Mouse (Mus musculus) gastrocnemius, adult 2 months (tissue): ENCODE measurements around the gene Serpine2. TPM values are rescaled to one million over a fixed set of nuclear protein-coding genes. Genes with fewer than 3 reads are reported as not detected.

Experiments
- DNase-seq: peaks from one replicate; pipeline ENCODE4 v3.0.0; 2022
- H3K27ac ChIP-seq: fragments of 200-600 bp; 2 replicates; pipeline ENCODE4 v1.8.1; 2022; ENCODE audit warnings: mild to moderate bottlenecking
- H3K4me3 ChIP-seq: fragments of 200-600 bp; 2 replicates; pipeline ENCODE4 v1.8.1; 2022; ENCODE audit warnings: mild to moderate bottlenecking, moderate library complexity
- CTCF ChIP-seq: fragments of 200-600 bp; IDR thresholded peaks from 2 replicates; pipeline ENCODE4 v1.8.1; 2022; ENCODE audit warnings: antibody characterized with exemption, mild to moderate bottlenecking, moderate library complexity
- intact Hi-C: fragments of 180-260 bp; cut with DNase I; formaldehyde crosslinking; loops from one replicate; pipeline ENCODE4 v1.15.1; 2025
- total RNA-seq, 2 experiments: library from RNA; stranded (reverse); gene quantifications; 2 replicates each; pipeline ENCODE4 v1.2.3; 2021

Gene Serpine2
- total RNA-seq, 2 experiments from 2014 or later: 72.3 to 125 TPM

DNA sequence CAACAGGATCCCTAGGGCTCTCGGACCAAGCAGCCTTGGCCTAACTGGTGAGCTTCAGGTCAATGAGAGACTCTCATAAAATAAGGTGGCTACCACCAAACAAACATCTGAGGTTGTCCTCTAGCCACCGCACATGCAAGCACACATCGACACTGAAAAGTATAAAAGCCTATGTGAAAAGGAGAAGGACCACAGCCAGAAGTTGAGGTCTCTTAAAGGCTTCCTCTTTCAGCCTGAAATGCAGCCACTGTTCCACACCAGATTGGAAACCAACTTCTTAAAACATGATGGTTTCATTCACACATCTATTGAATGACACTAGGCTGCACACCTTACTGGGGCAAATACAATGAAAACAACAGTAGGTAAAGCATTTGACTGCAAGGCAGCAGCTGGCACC is 7.5 kb downstream of the Serpine2 start:
- no peak for DNase-seq
- Histone ChIP-seq H3K4me3 (no peak overlapping the region), H3K27ac (peak overlapping the region; percentile 94)
- no peak for TF ChIP-seq CTCF
- intact Hi-C loops: no loop called here

DNA sequence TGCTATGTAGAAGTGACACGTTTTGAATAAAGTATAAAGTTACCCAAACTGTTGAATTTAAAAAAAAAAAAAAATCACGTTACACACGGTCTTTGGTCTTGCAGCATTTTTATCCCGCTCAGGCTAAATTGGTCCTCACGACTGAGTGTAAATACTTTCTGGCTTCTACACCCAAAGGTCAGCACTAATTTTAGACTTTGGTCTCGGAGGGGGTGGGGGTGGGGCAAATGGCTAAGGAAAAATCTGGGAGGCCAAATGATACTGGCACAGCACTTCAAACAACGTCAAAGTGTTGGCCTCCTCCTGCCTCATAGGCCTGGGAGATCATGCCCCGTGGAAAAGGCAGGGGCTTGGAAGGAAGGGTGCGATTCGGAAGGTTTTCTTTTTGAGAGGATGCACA is 10.6 kb downstream of the Serpine2 start:
- intact Hi-C loops: no loop called here
- Histone ChIP-seq H3K27ac (peak overlapping the region; percentile 94), H3K4me3 (peak overlapping the region; percentile 52)
- peak; percentile 51 for DNase-seq
- no peak for TF ChIP-seq CTCF

DNA sequence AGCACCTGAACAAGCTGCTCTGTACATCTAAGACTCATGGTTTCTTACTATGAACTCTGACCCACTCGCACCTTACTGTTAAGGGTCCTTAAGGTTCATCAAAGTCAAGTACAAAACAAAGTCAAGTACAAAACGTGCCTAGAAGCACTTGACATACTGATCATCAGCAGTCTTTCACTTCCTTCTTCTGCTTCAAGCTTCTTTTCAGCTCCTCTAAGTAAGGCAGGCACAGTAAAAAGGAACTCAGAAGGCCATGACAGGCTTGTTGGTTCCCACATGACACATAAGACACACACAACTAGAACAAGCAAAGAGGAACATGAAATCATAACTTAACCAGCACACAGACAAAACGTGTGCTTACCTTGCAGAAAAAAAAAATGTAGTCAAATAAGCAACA is 12.3 kb downstream of the Serpine2 start:
- H3K27ac ChIP-seq: peak overlapping the region; percentile 94
- intact Hi-C loops: loop anchor here (2.0 kb wide), 1 partner anchor 24 kb away; no protein-coding TSS in a partner anchor
- H3K4me3 ChIP-seq: no peak overlapping the region
- DNase-seq: no peak
- TF ChIP-seq CTCF: no peak

DNA sequence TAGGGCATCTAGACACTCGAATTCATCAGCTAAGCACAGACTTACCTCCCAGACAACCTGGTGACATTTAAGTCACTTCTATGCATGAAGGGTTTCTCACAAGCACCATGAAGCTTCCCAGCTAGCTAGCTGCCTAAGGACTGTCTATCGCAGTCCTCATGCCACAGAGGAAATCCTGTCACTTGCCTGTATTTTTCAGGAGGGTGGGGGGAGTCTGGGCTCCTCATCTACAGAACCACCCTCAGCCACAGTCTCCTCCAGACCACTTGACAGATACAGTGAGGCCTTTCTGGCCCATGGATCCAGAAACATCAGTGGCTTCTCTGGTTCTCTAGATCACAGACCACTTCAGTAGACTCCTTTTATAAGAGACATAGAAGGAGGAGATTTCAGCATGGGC is 14.1 kb downstream of the Serpine2 start:
- intact Hi-C loops: no loop called here
- TF ChIP-seq CTCF: no peak
- Histone ChIP-seq H3K27ac (peak overlapping the region; percentile 24; the same call in 1 of the 2 replicates), H3K4me3 (no peak overlapping the region)
- DNase-seq: no peak

DNA sequence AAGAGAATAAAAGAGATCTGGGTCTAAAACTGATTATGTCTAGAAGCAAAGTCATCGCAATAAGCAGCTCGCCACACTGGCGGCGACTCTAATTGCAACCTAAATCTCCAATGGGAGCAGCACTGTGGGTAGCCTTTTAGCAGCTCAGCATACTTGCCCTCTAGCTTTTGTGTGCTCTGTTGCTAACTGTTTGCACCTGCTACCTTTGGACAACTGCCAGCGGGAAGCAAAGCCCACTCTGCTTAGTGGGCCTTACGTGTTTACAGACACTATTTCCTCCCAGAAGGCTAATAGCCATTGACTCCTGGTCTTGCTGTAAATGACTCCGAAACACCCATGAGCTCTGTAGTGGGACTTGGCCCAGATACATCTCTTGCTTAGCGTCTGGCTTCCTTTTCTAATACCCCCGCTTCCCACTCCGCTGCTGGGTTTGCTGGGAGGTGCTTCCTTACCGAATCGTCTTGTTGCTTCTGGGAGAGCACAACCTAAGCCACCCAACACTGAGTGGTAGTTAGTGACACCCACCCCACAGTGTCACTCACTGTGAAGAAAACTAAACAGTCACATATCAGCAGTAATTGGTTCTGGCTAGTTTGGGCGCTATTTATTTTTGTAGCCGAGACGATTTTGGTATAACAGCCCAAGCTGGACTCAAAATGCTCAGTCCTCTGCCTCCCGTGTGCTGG is 28.1 kb downstream of the Serpine2 start:
- H3K4me3 ChIP-seq: no peak overlapping the region
- DNase-seq: peak; percentile 40
- intact Hi-C loops: no loop called here
- H3K27ac ChIP-seq: peak overlapping the region; percentile 46
- no peak for TF ChIP-seq CTCF

DNA sequence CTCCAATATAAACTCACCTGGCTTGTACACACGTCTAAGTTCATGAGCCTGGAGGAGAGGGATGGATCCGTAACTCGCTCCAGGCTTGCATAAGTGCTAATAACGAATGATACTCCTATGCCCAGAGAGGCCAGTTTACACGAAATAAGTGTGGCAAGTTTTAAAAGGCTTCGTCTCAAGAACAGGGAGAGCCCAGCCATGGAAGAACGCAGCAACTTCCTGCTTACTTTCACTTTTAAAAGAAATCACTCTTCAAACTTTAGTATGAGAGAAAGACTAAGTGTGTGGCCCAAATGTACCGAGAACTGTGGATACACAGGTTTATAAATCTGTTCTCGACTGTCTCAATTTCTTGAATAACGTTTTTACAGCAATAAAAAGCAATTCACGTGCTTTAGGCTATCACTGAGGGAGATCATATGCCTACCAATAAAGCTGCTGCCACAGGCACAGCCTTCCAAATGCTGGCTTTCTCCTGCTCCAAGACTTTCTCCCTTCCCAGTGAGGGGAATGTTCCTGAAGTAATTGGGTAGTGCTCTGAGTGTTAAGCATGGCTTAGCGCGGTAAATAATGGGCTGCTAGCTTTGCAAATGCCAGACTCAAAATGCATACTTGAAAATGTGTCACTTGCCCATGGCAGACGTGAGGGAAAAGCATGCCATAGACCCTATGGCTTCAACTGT is 36.9 kb downstream of the Serpine2 start:
- Histone ChIP-seq H3K4me3 (peak overlapping the region; percentile 71), H3K27ac (peak overlapping the region; percentile 87)
- intact Hi-C loops: loop anchor here (2.0 kb wide), 2 partner anchors 25 to 35 kb away; no protein-coding TSS in a partner anchor
- TF ChIP-seq CTCF: no peak
- DNase-seq: no peak

DNA sequence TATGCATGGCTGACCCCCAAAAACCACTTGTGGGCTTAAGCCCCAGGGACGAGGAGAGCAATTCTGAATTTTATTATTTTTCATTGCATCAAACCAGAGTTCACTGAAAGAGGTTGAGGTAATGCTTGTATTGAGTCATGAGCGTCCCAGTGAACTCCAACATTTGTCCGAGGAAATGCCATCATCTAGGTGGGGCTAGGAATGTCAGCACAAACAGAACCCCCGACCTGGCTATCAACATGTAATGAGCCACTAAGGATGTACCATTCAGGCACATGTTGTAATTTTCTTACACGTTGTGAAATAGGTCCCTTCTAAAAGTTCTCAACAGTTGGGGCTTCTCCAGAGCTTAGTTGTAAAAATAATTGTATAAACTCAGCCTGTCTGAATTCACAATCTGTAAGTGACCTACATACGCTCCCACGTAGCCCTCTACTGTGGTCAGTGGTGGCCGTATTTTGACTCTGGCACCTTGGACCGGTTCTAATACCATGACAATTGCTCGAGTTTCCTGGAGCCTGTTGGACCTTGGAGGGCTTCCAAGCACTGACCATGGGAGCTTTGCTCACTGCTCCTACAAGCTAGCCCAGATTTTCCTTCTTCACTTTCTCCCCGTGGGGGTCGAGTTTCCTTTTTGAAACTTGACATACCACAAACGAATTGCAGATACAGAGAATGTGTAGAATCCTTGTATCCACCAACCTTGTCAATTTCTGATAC is 38.0 kb downstream of the Serpine2 start:
- intact Hi-C loops: loop anchor here (2.0 kb wide), 1 partner anchor 36 kb away; no protein-coding TSS in a partner anchor
- no peak for TF ChIP-seq CTCF
- peak overlapping the region; percentile 87 for H3K27ac ChIP-seq
- peak; percentile 87 for DNase-seq
- peak overlapping the region; percentile 71 for H3K4me3 ChIP-seq

DNA sequence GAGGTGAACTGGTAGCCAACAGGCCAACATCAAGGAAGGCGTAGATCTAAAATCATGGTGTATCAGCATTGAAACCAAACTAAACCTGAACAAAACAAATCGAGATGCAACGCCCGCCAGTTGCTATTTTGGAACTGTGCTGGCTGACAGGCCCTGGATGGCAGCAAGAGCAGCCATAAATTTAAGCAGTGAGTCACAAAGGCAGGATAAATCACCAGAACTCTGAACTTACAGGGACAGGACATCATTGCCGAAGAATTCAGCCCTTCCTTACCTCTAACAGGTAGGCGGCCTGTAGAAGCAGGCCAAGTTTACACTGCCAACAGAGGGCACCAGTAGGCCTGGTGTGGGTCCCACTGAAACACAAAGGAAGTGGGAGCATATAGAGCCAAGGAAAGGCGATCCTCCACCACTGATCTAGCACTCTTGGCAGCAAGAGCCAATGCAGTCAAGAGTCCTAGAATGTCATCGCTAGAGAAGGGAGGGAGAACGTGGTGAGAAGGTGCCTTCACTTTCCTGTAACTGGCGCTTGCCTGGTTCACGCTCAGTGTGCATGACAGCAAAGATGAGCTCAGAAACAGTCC is 41.6 kb downstream of the Serpine2 start:
- peak; percentile 63 for DNase-seq
- peak overlapping the region; percentile 89 for H3K27ac ChIP-seq
- peak overlapping the region; percentile 37 for H3K4me3 ChIP-seq
- peak; percentile 58 for TF ChIP-seq CTCF
- intact Hi-C loops: no loop called here

DNA sequence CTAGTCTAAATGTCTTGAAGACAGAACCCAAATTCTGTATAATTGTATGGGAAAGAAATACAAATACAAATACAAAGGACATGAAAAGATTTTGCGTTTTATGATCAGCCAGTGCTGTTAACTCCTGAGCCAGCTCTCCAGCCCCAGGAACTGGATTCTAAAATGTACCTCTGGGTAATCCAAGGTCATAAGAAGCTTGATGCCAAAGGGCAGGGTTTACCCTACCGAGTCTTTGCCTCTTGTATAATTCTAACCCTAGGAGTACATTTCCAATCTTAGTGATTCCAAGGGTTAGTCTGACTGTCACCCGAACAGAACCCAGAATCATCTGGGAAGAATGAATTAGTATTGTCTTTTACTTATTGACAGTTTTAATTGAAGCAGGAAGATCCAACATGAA is 45.5 kb downstream of the Serpine2 start:
- DNase-seq: no peak
- Histone ChIP-seq H3K4me3 (no peak overlapping the region), H3K27ac (no peak overlapping the region)
- intact Hi-C loops: no loop called here
- TF ChIP-seq CTCF: no peak

DNA sequence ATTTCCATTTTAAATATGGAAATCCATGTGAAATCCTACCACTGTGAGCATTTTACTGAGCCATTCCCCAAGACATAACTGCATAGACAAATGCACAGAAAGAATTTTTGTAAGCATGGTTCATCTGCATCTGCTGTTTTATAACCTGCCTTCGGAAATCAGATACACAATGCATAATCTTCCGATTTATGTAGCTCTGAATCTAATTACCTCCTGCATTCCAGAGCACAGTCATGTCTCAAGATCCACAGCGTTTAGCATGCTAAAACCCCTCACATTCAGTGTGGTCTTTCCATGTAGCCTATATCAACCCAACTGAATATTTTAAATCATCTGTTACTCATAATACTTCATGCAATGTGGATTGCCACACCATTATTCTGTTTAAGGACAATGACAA is 51.5 kb downstream of the Serpine2 start:
- DNase-seq: no peak
- H3K4me3 ChIP-seq: no peak overlapping the region
- TF ChIP-seq CTCF: no peak
- intact Hi-C loops: no loop called here
- H3K27ac ChIP-seq: no peak overlapping the region

DNA sequence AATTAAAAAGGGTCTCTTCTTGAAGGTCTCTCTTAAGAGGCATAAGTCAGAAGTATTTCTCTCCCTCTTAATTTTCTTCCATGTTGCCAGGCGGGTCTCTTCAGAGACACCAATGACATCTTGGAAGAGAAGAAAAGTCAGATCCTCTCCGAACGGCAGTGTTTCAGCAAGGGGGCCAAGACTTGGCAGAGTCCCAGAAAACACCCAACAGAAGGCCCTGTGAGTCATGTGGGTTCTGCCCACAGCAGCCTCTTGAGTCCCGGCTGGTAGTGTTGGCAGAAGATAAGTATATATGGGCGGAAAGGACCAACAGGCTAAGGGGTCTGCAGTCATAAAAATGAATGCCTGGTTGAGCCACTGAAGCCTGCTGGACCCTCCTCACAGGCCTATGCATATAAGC is 54.1 kb downstream of the Serpine2 start:
- Histone ChIP-seq H3K4me3 (no peak overlapping the region), H3K27ac (no peak overlapping the region)
- TF ChIP-seq CTCF: no peak
- intact Hi-C loops: no loop called here
- DNase-seq: no peak

DNA sequence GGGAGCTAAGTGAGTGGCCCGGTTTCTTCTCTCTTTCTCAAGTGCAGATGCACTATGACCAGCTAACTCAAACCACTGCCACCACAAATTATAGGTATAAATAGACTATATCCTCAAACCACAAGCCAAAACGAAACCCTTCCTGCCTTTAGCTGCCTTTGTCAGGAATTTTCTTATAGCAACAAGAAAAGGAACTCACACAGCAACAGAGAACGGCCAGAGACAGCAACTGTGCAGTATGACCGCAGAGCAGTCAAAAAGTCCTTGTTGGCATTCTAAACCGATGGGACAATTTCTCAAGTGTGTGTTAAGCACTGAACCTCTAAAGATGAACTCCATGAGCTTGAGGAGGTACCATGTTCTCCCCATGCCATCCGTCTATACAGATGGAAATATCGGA is 57.4 kb downstream of the Serpine2 start:
- intact Hi-C loops: no loop called here
- Histone ChIP-seq H3K27ac (no peak overlapping the region), H3K4me3 (no peak overlapping the region)
- no peak for DNase-seq
- no peak for TF ChIP-seq CTCF
